ENCODE assay signal across 8 mouse cellular contexts in genomic region chr10:52381845-52382591, GRCm38 (mm10). TPM values are rescaled to one million over a fixed set of nuclear protein-coding genes. Genes with fewer than 3 reads are reported as not detected.
DNase-seq lines count a peak whose midpoint lies in the region; ATAC-seq lines count a peak whose summit lies in the region.

Gene Gopc (minus strand): TSS chr10:52382124.

- H3K36me3 ChIP-seq in heart, embryonic 13.5 days = 0 out of 2 replicates have a peak, but pooled peaks cover 6% of the 10 kb centered on the region
- H3K36me3 ChIP-seq in liver, embryonic 12.5 days = no peaks in the 10 kb centered on the region
- H3K36me3 ChIP-seq in stomach, embryonic 15.5 days = no peaks in the 10 kb centered on the region

- DNase-seq in CD4-positive helper T cell, adult 2 months (ENCODE audit: low read depth, low spot score) = peak; percentile 98
- DNase-seq in brain, embryonic 18.5 days (ENCODE audit: low read depth, low spot score) = peak; percentile 92
- DNase-seq in kidney, postnatal 10 days = peak; percentile 99
- peak; percentile 95 to 97 for DNase-seq in natural killer cell, adult 2 months (ENCODE audit: low spot score in 2 of 2)

- peak within 1 kb of the TSS; percentile 96 for H3K27ac ChIP-seq in heart, embryonic 13.5 days (replicated peaks)
- peak within 1 kb of the TSS; percentile 88 for H3K27ac ChIP-seq in liver, embryonic 12.5 days
- H3K27ac ChIP-seq in stomach, embryonic 15.5 days = peak within 1 kb of the TSS; percentile 98

- peak within 1 kb of the TSS; percentile 94 for H3K4me3 ChIP-seq in heart, embryonic 13.5 days
- peak within 1 kb of the TSS; percentile 93 for H3K4me3 ChIP-seq in liver, embryonic 12.5 days
- H3K4me3 ChIP-seq in stomach, embryonic 15.5 days (replicated peaks) = peak within 1 kb of the TSS; percentile 91

- no peaks in the 10 kb centered on the region for H3K9me3 ChIP-seq in heart, embryonic 13.5 days
- no peaks in the 10 kb centered on the region for H3K9me3 ChIP-seq in liver, embryonic 12.5 days (replicated peaks)
- no peaks in the 10 kb centered on the region for H3K9me3 ChIP-seq in stomach, embryonic 15.5 days

- peak; percentile 97 for ATAC-seq in erythroid progenitor cell, adult 5-6 weeks (replicated peaks; ENCODE audit: low FRiP score, poor library complexity, severe bottlenecking)
- peak; percentile 97 for ATAC-seq in heart, embryonic 13.5 days (ENCODE audit: extremely low read depth, insufficient number of reproducible peaks, low FRiP score, low TSS enrichment)
- peak; percentile 96 for ATAC-seq in liver, embryonic 12.5 days
- peak; percentile 97 for ATAC-seq in stomach, embryonic 15.5 days (ENCODE audit: insufficient read depth, low FRiP score, low read depth)

- WGBS in heart, embryonic 13.5 days = under 1% methylated on average over 67 of the region's 71 CpGs
- 1% methylated on average over 70 of the region's 71 CpGs for WGBS in liver, embryonic 12.5 days (ENCODE audit: insufficient replicate concordance)
- WGBS in stomach, embryonic 15.5 days = under 1% methylated on average over 68 of the region's 71 CpGs

- H3K4me1 ChIP-seq in heart, embryonic 13.5 days = peaks cover 25% of the 10 kb centered on the region
- peaks cover 35% of the 10 kb centered on the region for H3K4me1 ChIP-seq in liver, embryonic 12.5 days
- H3K4me1 ChIP-seq in stomach, embryonic 15.5 days = no peaks in the 10 kb centered on the region

- peak within 1 kb of the TSS; percentile 95 for H3K4me2 ChIP-seq in heart, embryonic 13.5 days
- peak within 1 kb of the TSS; percentile 92 for H3K4me2 ChIP-seq in liver, embryonic 12.5 days
- H3K4me2 ChIP-seq in stomach, embryonic 15.5 days = peak within 1 kb of the TSS; percentile 77

- no peaks in the 10 kb centered on the region for H3K27me3 ChIP-seq in heart, embryonic 13.5 days (replicated peaks)
- H3K27me3 ChIP-seq in liver, embryonic 12.5 days (replicated peaks) = no peaks in the 10 kb centered on the region
- H3K27me3 ChIP-seq in stomach, embryonic 15.5 days (replicated peaks) = no peaks in the 10 kb centered on the region

- peak within 1 kb of the TSS; percentile 94 for H3K9ac ChIP-seq in heart, embryonic 13.5 days
- peak within 1 kb of the TSS; percentile 96 for H3K9ac ChIP-seq in liver, embryonic 12.5 days
- peak within 1 kb of the TSS; percentile 90 for H3K9ac ChIP-seq in stomach, embryonic 15.5 days

RNA-seq across cellular contexts. Expression of gene Gopc, which starts in this region (rescaled TPM):
- total RNA-seq in erythroid progenitor cell, adult 5-6 weeks (2015; ENCODE audit: low replicate concordance) = 6.3 and 7.2 TPM in 2 replicates
- total RNA-seq in erythroid progenitor cell, adult 5-6 weeks (2017; ENCODE audit: low replicate concordance) = 1.1 and 6.4 TPM in 2 replicates
- 12.4 and 13.7 TPM in 2 replicates for polyA plus RNA-seq in heart, embryonic 13.5 days (2015; fragmentation: Nextera tagmentation; extraction: Ambion mirVana)
- polyA plus RNA-seq in liver, embryonic 12.5 days (2016; fragmentation: Nextera tagmentation; extraction: Ambion mirVana) = 9.9 and 10.5 TPM in 2 replicates
- 19.8 and 22.1 TPM in 2 replicates for polyA plus RNA-seq in stomach, embryonic 15.5 days (2015; fragmentation: Nextera tagmentation; extraction: Ambion mirVana)

Comparison
In these comparisons a context has a peak if more than half of its experiments do, and no peak if none do; other contexts are left out.
1. Peak in every context shown above with its lines: DNase-seq, ATAC-seq, H3K4me3 ChIP-seq and H3K27ac ChIP-seq.